Mouse (Mus musculus) lung, adult 2 months (tissue): ENCODE results near the gene Plekha5. TPM values are rescaled to one million over a fixed set of nuclear protein-coding genes. Genes with fewer than 3 reads are reported as not detected.

Experiments used
- DNase-seq: peaks from one replicate; pipeline ENCODE4 v3.0.0; 2022
- H3K4me1 ChIP-seq: fragments of 200-500 bp; 2 replicates; pipeline ENCODE4 v1.6.1; 2011; ENCODE audit warnings: low read length; ENCODE audit not compliant: control insufficient read depth, insufficient read depth
- H3K4me3 ChIP-seq: fragments of 200-500 bp; replicated peaks from 2 replicates; pipeline ENCODE3; 2011; ENCODE audit warnings: low read depth, mild to moderate bottlenecking, control low read depth, low read length; ENCODE audit errors: extremely low read depth
- CTCF ChIP-seq: fragments of 200-500 bp; IDR thresholded peaks from 2 replicates; pipeline ENCODE4 v1.5.1; 2011; ENCODE audit warnings: mild to moderate bottlenecking, low read length, control low read depth; ENCODE audit not compliant: insufficient read depth
- POLR2A ChIP-seq: fragments of 200-500 bp; IDR thresholded peaks from 2 replicates; pipeline ENCODE4 v1.6.1; 2011; ENCODE audit warnings: low read depth, mild to moderate bottlenecking, control low read depth, low read length, borderline replicate concordance; ENCODE audit errors: extremely low read depth
- WGBS: fragments of 180-500 bp; shearing (Covaris S2); methylation state at CpG from one replicate; pipeline ENCODE4 v1.1.7; 2018; 5-methylcytosine and 5-hydroxymethylcytosine counted together
- polyA plus RNA-seq: library from polyadenylated mRNA; depleted of rRNA; stranded (reverse); fragments of >200 nt; gene quantifications from 2 replicates; pipeline ENCODE4 v1.2.3, GENCODE M21; 2012

Gene Plekha5
- polyA plus RNA-seq, 1 experiment = 24.0 TPM

- H3K4me3 ChIP-seq = no peak overlapping the region
- H3K4me1 ChIP-seq = no peaks in the 10 kb centered on the region
- no peak for DNase-seq
- 94% methylated on average over 12 of the region's 12 CpGs for WGBS
- TF ChIP-seq CTCF (no peak), POLR2A (no peak)
These were observed 44.0 kb downstream of the Plekha5 start for GRCm38 (mm10) chr6:140467851-140468250.

- 75% methylated on average over 6 of the region's 6 CpGs for WGBS
- H3K4me1 ChIP-seq = no peaks in the 10 kb centered on the region
- TF ChIP-seq POLR2A = no peak
- TF ChIP-seq CTCF = no peak
- no peak for DNase-seq
- H3K4me3 ChIP-seq = no peak overlapping the region
These were observed 45.9 kb downstream of the Plekha5 start for GRCm38 (mm10) chr6:140469791-140470190.

DNA sequence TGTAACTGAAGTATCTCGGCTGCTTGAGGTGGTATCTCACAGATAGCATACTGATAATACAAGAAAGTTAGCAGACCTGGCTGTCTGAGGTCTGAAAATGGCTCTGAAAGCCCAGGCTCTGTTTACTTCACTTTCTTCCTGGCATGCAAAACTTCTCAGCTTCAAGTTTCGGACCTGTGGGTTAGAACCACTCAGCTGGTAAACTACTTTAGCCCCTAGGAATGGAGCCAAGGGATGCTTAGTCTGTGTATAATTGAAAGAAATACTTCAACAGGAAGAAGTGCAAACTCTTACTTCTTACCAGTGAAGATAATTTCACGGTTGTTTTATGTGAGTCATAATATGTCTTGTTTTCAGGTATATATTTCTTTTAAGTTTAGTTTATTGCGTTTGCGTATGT is 47.9 kb downstream of the Plekha5 start:
- no peaks in the 10 kb centered on the region for H3K4me1 ChIP-seq
- 60% methylated on average over 5 of the region's 5 CpGs for WGBS
- TF ChIP-seq POLR2A (no peak), CTCF (no peak)
- H3K4me3 ChIP-seq = no peak overlapping the region
- DNase-seq = no peak

GRCm38 (mm10) chr6:140472345-140472744 is 48.5 kb downstream of the Plekha5 start:
- DNase-seq = peak; percentile 57
- 44% methylated on average over 4 of the region's 4 CpGs for WGBS
- Histone ChIP-seq H3K4me3 (no peak overlapping the region), H3K4me1 (no peaks in the 10 kb centered on the region)
- peak; percentile 47; the same call in 1 of the 2 replicates for TF ChIP-seq CTCF
- no peak for TF ChIP-seq POLR2A

DNA sequence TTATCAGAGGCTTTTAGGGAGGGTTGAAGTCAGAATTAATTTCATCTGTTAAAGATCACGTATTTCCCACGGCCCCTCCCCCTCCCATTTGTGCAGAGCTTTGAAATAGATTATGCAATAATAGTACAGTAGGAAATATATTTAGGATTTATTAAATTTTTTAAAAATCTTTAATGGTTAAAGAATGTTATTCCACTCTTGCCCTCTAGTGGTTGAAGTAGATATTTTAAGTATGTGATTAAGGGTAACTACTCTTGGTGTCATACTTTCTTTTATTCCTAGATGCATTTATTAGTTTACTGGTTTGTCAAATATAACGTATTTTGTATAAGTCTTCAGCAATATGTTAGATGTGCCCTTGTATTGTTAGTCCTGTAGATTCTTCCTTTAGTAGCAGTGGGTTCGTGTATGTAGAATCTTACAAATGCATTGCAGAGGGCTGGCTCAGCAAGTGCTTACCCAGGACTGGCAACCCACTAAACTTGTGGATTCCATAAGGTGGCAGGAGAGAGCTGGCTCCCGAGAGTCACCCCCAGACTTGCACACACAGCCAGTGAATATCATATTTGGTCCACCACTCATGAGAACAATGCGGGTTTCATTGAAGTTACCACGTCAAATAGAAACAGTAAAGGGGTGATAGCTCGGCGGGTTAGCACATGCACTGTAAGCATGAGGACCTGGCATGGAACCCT is 51.7 kb downstream of the Plekha5 start:
- no peak for DNase-seq
- 75% methylated on average over 9 of the region's 9 CpGs for WGBS

GRCm38 (mm10) chr6:140476981-140477380 is 53.1 kb downstream of the Plekha5 start:
- TF ChIP-seq CTCF (no peak), POLR2A (no peak)
- Histone ChIP-seq H3K4me1 (peaks cover under 1% of the 10 kb centered on the region), H3K4me3 (no peak overlapping the region)
- DNase-seq = no peak
- WGBS = 34% methylated on average over 2 of the region's 2 CpGs

More for the DNA sequence above, 51.7 kb downstream of the Plekha5 start:
- Histone ChIP-seq H3K4me3 (no peak overlapping the region), H3K4me1 (no peaks in the 10 kb centered on the region)
- 0 out of 2 replicates have a peak, but pooled peaks have one; percentile 3 for TF ChIP-seq CTCF
- TF ChIP-seq POLR2A = no peak

DNA sequence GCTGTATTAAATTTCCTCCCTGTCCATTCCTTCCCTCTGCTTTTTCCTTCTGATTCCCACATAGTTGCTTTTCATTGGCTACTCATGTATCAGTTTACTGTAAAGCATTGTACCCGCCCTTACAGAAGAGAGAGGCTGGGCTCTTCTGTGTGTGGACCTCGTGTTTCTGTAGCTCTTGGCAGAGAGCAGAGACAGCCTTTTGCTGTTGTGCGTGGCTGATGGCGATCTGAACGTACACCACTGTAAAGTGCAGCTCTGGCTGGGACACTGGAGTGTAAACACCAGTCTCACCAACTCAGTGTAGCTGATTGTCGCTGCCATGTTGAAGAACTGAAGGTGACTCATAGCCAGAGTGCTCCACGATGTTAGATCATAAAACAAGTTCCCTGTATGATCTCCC is 54.2 kb downstream of the Plekha5 start:
- 47% methylated on average over 7 of the region's 7 CpGs for WGBS
- no peak for DNase-seq
- Histone ChIP-seq H3K4me1 (peaks cover 4% of the 10 kb centered on the region), H3K4me3 (no peak overlapping the region)
- no peak for TF ChIP-seq CTCF
- no peak for TF ChIP-seq POLR2A

DNA sequence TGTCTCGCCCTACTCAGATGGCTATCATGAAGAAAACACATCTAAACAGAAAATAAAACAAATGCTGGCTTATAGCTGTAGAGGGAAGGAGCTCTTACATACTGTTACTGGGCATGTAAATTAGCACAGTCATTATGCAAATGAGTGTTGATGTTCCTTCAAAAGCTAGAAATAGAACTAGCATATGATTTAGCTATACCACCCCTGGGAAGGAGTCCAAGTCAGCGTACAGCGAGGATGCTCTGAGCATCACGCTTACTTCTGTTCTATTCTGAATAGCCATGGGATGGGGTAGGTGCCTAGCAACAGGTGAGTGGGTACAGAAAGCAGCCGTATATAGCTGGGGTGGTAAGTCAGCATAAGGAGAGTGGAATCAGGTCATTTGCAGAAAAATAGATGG is 55.1 kb downstream of the Plekha5 start:
- WGBS = 93% methylated on average over 5 of the region's 5 CpGs
- TF ChIP-seq POLR2A (no peak), CTCF (no peak)
- H3K4me3 ChIP-seq = no peak overlapping the region
- no peak for DNase-seq
- H3K4me1 ChIP-seq = peaks cover 6% of the 10 kb centered on the region

- no peak for TF ChIP-seq CTCF
- H3K4me1 ChIP-seq = peaks cover 6% of the 10 kb centered on the region
These were observed 56.7 kb downstream of the Plekha5 start for GRCm38 (mm10) chr6:140480425-140481081.

More at GRCm38 (mm10) chr6:140480425-140481081, 56.7 kb downstream of the Plekha5 start:
- no peak overlapping the region for H3K4me3 ChIP-seq
- WGBS = 90% methylated on average over 10 of the region's 10 CpGs
- no peak for DNase-seq
